Mouse (Mus musculus) embryo, embryonic 11 days (tissue): ENCODE measurements around the gene Scgb1b24.

ENCODE experiments used
- DNase-seq: peaks from one replicate; pipeline ENCODE4 v3.0.0-alpha.2; 2015

Gene Scgb1b24

DNA sequence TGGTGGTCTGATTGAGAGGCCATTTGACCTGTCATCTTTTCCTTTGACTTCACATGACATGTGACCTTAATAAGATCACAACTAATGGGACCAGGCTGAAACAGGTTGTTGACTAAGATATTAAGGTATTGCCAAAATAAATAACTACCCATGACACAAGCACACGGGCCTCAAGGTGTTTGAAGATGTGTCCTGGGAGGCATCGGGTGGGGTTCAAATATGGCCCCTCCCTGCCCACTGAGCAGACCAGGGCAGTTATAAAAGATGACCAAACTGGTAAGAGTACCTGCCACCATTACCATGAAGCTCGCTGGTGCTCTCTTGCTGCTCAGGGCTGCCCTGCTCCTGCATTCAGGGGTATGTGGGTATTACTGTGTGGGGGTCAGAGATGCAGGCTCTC, at the start of gene Scgb1b24:
Gene Scgb1b24 (plus strand): TSS at position 301 of the 400 bp plus-strand sequence.
- no peak for DNase-seq

DNA sequence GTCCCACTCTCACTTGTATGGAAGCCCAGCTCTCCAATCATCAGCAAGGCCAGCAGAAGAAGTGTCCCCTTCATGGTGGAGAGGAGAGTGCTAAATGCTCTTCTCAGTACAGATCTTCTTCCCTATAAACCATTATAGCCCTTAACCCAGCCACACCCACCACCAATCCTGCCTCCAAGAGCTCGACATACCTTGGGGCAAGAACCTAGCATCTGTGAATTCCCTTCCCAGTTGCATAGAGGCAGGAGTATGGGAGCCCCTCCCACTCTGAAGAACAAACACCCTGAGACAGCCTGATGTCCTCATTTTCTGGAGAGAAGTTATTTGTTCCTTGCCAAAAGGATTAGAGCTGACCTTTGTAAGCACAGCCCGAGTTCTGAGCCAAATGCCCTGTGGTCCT, 4.4 kb upstream of the Scgb1b24 start, which contains the start of gene Scgb2b24:
Gene Scgb2b24 (minus strand): TSS at position 101 of the 400 bp plus-strand sequence.
- no peak for DNase-seq
